Mouse (Mus musculus): ENCODE data around the gene Ttll12. TPM values are rescaled to one million over a fixed set of nuclear protein-coding genes. Genes with fewer than 3 reads are reported as not detected.

Ttll12 gene
- polyA plus RNA-seq, 1 experiment, result 36.8 TPM

DNA sequence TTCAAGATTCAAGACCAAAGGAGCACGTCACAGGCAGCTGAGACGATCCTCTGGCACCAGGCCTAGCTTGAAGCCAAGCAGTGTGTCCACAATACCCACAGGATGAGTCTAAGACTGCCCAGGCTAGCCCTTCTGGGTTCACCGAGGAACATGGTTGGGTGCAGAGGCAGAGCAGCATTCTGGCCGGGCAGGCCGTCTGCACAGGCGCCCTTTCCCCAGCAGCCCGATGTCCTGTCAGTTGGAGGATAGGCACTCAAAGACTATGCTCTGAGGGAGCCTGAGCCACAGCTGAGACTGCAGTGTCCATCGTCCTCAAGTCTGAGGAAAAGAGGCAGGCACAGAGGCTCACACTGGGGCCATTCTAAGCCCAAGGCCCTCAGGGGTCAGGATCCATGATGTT is 47.8 kb downstream of the Ttll12 start:
- peaks cover 49% of the 10 kb centered on the region for H3K4me1 ChIP-seq
- peaks cover 97% of the 10 kb centered on the region for H3K36me3 ChIP-seq (replicated peaks; ENCODE audit: low read length)
- no peak overlapping the region for H3K4me3 ChIP-seq (replicated peaks)
- TF ChIP-seq GATA1 (IDR thresholded peaks at IDR 0.05; ENCODE audit: borderline replicate concordance, low read length) (no peak), FLI1 (IDR thresholded peaks at IDR 0.05; ENCODE audit: low read length) (no peak)
- no peaks in the 10 kb centered on the region for H3K9me3 ChIP-seq
- H3K27me3 ChIP-seq (replicated peaks), result peaks cover 4% of the 10 kb centered on the region

GRCm38 (mm10) chr15:83546029-83546428 is 48.9 kb downstream of the Ttll12 start:
- Histone ChIP-seq H3K4me3 (replicated peaks) (no peak overlapping the region), H3K4me1 (peaks cover 60% of the 10 kb centered on the region), H3K36me3 (replicated peaks; ENCODE audit: low read length) (peaks cover 93% of the 10 kb centered on the region), H3K27me3 (replicated peaks) (peaks cover 4% of the 10 kb centered on the region), H3K9me3 (no peaks in the 10 kb centered on the region)
- TF ChIP-seq GATA1 (IDR thresholded peaks at IDR 0.05; ENCODE audit: borderline replicate concordance, low read length), result no peak
- TF ChIP-seq FLI1 (IDR thresholded peaks at IDR 0.05; ENCODE audit: low read length), result no peak

GRCm38 (mm10) chr15:83541647-83542287 is 53.2 kb downstream of the Ttll12 start:
- no peaks in the 10 kb centered on the region for H3K9me3 ChIP-seq
- H3K4me1 ChIP-seq, result peaks cover 82% of the 10 kb centered on the region
- H3K4me3 ChIP-seq (replicated peaks), result no peak overlapping the region
- TF ChIP-seq GATA1 (IDR thresholded peaks at IDR 0.05; ENCODE audit: borderline replicate concordance, low read length) (no peak), FLI1 (IDR thresholded peaks at IDR 0.05; ENCODE audit: low read length) (no peak)
- H3K36me3 ChIP-seq (replicated peaks; ENCODE audit: low read length), result peaks cover 51% of the 10 kb centered on the region
- peaks cover 4% of the 10 kb centered on the region for H3K27me3 ChIP-seq (replicated peaks)

- H3K27me3 ChIP-seq (replicated peaks), result peaks cover 4% of the 10 kb centered on the region
- no peaks in the 10 kb centered on the region for H3K9me3 ChIP-seq
- TF ChIP-seq FLI1 (IDR thresholded peaks at IDR 0.05; ENCODE audit: low read length) (no peak), GATA1 (IDR thresholded peaks at IDR 0.05; ENCODE audit: borderline replicate concordance, low read length) (no peak)
- H3K4me1 ChIP-seq, result peaks cover 82% of the 10 kb centered on the region
- peak overlapping the region; percentile 51 for H3K4me3 ChIP-seq (replicated peaks)
- peaks cover 33% of the 10 kb centered on the region for H3K36me3 ChIP-seq (replicated peaks; ENCODE audit: low read length)
These were observed 55.1 kb downstream of the Ttll12 start for GRCm38 (mm10) chr15:83539905-83540304.

DNA sequence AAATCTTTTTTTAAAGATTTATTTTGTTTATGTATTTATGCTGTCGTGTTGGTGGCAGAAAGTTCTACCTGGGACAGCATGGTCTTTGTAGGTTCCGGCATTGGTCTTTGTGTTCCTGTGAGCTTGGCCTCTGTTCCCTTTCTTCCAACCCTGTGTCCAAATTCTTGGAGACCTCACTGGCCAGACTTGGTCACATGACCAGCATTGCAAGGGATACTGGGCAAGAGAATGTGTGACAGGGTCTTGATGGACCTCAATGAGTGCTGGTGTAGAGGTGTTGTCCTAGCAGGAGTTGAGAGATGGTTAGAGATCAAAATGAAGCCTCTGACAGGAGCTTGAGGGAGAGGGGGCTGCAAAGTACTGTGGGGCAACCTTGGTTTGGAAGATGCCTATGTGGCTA is 56.1 kb downstream of the Ttll12 start:
- TF ChIP-seq GATA1 (IDR thresholded peaks at IDR 0.05; ENCODE audit: borderline replicate concordance, low read length) (no peak), FLI1 (IDR thresholded peaks at IDR 0.05; ENCODE audit: low read length) (no peak)
- peaks cover 4% of the 10 kb centered on the region for H3K27me3 ChIP-seq (replicated peaks)
- peaks cover 89% of the 10 kb centered on the region for H3K4me1 ChIP-seq
- H3K4me3 ChIP-seq (replicated peaks), result no peak overlapping the region
- peaks cover 26% of the 10 kb centered on the region for H3K36me3 ChIP-seq (replicated peaks; ENCODE audit: low read length)
- H3K9me3 ChIP-seq, result no peaks in the 10 kb centered on the region

GRCm38 (mm10) chr15:83535890-83536231 is 59.1 kb downstream of the Ttll12 start:
- peaks cover 8% of the 10 kb centered on the region for H3K27me3 ChIP-seq (replicated peaks)
- no peak for TF ChIP-seq GATA1 (IDR thresholded peaks at IDR 0.05; ENCODE audit: borderline replicate concordance, low read length)
- TF ChIP-seq FLI1 (IDR thresholded peaks at IDR 0.05; ENCODE audit: low read length), result no peak
- H3K4me3 ChIP-seq (replicated peaks), result peak overlapping the region; percentile 82
- H3K4me1 ChIP-seq, result peaks cover 81% of the 10 kb centered on the region
- H3K36me3 ChIP-seq (replicated peaks; ENCODE audit: low read length), result peaks cover 3% of the 10 kb centered on the region
- H3K9me3 ChIP-seq, result peaks cover 4% of the 10 kb centered on the region

DNA sequence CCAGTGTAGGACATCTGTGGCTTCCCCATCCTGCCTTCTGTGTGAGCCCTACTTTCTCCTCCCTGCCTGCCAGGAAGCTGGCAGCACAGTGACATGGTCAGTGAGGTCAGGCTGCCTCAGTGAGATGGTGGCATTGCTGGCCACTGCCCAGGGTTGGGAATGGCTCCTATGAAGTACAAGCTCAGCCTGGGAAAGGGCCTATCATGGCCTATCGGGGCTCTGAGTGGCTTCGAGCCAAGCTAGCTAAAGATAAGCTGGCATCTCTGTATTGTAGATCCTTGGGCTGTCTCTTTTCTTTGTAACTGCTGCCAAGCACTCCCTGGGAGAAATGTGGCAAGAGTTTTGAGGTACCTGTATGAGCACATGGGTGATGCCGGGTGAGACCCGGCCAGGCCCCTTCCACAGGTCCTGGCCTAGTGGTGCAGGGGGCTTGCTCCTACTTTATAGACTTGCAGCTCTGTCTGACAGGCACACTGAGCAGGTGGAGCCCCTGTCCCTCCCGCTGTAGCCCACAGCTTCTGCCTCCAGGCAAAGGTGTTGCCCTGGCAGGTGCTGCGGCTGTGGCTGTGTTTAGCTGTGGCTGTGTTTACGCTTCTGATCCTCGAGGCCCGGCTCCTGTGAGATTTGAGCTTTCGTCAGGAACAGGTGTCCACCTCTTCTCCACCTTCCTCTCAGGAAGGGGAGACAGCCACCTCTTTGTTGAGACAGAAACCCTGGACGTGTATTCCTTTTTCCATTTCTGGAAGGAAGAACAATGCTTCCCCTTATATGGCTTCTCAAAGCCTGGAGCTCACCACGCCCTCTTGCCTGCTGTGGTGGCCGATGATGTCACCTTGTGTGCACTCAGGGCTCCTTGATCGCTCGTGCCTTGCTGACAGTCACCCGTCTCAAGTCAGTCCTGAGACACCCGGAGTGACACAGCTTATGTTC is 59.7 kb downstream of the Ttll12 start:
- Histone ChIP-seq H3K36me3 (replicated peaks; ENCODE audit: low read length) (peaks cover 3% of the 10 kb centered on the region), H3K27me3 (replicated peaks) (peaks cover 14% of the 10 kb centered on the region), H3K4me3 (replicated peaks) (peak overlapping the region; percentile 82), H3K4me1 (peaks cover 81% of the 10 kb centered on the region), H3K9me3 (peaks cover 4% of the 10 kb centered on the region)
- TF ChIP-seq GATA1 (IDR thresholded peaks at IDR 0.05; ENCODE audit: borderline replicate concordance, low read length), result no peak
- TF ChIP-seq FLI1 (IDR thresholded peaks at IDR 0.05; ENCODE audit: low read length), result no peak

GRCm38 (mm10) chr15:83532606-83533005 is 62.4 kb downstream of the Ttll12 start:
- TF ChIP-seq FLI1 (IDR thresholded peaks at IDR 0.05; ENCODE audit: low read length) (no peak), GATA1 (IDR thresholded peaks at IDR 0.05; ENCODE audit: borderline replicate concordance, low read length) (no peak)
- Histone ChIP-seq H3K4me3 (replicated peaks) (no peak overlapping the region), H3K4me1 (peaks cover 69% of the 10 kb centered on the region), H3K27me3 (replicated peaks) (peaks cover 40% of the 10 kb centered on the region), H3K9me3 (peaks cover 4% of the 10 kb centered on the region), H3K36me3 (replicated peaks; ENCODE audit: low read length) (peaks cover 3% of the 10 kb centered on the region)

DNA sequence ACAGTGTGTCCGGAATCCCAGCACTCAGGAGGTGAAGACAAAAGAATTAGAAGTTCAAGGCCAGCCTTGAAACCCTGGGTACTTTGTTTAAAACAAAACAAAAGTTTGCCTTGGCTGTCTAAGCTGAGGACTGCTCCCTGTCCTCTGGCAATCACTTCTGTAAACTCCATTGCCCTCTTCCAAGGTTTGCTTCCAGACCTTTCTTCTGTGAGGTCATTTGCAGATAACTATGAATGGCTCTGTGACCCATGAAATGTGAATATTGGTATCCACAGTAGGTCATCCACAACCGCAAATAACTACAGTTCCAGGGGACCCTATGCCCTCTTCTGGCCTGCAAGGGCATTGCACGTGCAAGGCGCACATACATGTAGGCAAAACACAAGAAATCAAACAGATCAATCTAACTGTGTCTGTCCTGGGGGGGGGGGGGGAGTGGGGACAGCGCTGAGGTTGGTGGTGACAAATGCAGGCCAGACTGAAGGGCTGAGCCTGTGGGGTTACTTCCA is 62.9 kb downstream of the Ttll12 start:
- Histone ChIP-seq H3K4me1 (peaks cover 72% of the 10 kb centered on the region), H3K4me3 (replicated peaks) (no peak overlapping the region), H3K27me3 (replicated peaks) (peaks cover 46% of the 10 kb centered on the region), H3K36me3 (replicated peaks; ENCODE audit: low read length) (peaks cover 3% of the 10 kb centered on the region), H3K9me3 (peaks cover 4% of the 10 kb centered on the region)
- TF ChIP-seq FLI1 (IDR thresholded peaks at IDR 0.05; ENCODE audit: low read length), result no peak
- no peak for TF ChIP-seq GATA1 (IDR thresholded peaks at IDR 0.05; ENCODE audit: borderline replicate concordance, low read length)

DNA sequence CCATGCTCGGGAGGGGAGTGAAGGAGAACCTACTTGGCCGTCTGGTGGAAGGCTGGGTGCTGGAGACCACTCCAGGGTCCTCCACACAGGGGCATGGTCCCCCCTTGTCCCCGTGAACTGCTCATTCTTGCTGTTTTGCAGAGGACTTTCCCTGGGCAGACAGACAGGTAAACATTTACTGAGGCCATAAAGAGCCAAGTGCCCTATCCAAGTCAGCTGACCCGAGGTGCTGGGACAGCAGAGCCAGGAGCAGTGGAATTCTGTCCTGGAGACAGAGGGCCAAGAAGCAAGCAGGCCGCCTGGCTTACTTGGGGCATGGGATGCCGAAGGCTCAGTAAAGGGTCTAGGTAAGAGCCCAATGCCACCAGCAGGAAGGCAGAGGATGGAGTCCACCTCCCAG is 64.3 kb downstream of the Ttll12 start:
- Histone ChIP-seq H3K4me3 (replicated peaks) (no peak overlapping the region), H3K36me3 (replicated peaks; ENCODE audit: low read length) (peaks cover 3% of the 10 kb centered on the region), H3K4me1 (peaks cover 72% of the 10 kb centered on the region), H3K27me3 (replicated peaks) (peaks cover 59% of the 10 kb centered on the region), H3K9me3 (peaks cover 4% of the 10 kb centered on the region)
- TF ChIP-seq FLI1 (IDR thresholded peaks at IDR 0.05; ENCODE audit: low read length) (no peak), GATA1 (IDR thresholded peaks at IDR 0.05; ENCODE audit: borderline replicate concordance, low read length) (no peak)

All from megakaryocyte, embryonic 14.5 days (primary cell).